Mouse (Mus musculus): ENCODE measurements around the gene Glod5. TPM values are rescaled to one million over a fixed set of nuclear protein-coding genes. Genes with fewer than 3 reads are reported as not detected.
A peak's percentile ranks its signal among the peaks of the same experiment; 100 is the strongest.

The Glod5 gene
- polyA plus RNA-seq, 1 experiment from 2014 or later = 0.34 TPM

GRCm38 (mm10) chrX:7971292-7971691 is 47.0 kb downstream of the Glod5 start:
- H3K4me3 ChIP-seq (ENCODE audit: low read length) = no peak overlapping the region
- H3K9me3 ChIP-seq (ENCODE audit: low read length) = no peaks in the 10 kb centered on the region
- ATAC-seq (ENCODE audit: low FRiP score, low TSS enrichment) = no peak
- no peak overlapping the region for H3K4me2 ChIP-seq (replicated peaks; ENCODE audit: low read depth, low read length)
- H3K36me3 ChIP-seq (ENCODE audit: insufficient read depth, low read length) = no peaks in the 10 kb centered on the region
- H3K27ac ChIP-seq (ENCODE audit: low read length) = no peak overlapping the region
- WGBS = 70% methylated on average over 4 of the region's 4 CpGs
- H3K9ac ChIP-seq (replicated peaks; ENCODE audit: low read length) = no peak overlapping the region
- no peaks in the 10 kb centered on the region for H3K4me1 ChIP-seq (ENCODE audit: insufficient read depth, low read length)
- no peaks in the 10 kb centered on the region for H3K27me3 ChIP-seq (ENCODE audit: insufficient read depth, low read length)

- no peaks in the 10 kb centered on the region for H3K9me3 ChIP-seq (ENCODE audit: low read length)
- no peak for ATAC-seq (ENCODE audit: low FRiP score, low TSS enrichment)
- H3K36me3 ChIP-seq (ENCODE audit: insufficient read depth, low read length) = no peaks in the 10 kb centered on the region
- H3K4me3 ChIP-seq (ENCODE audit: low read length) = no peak overlapping the region
- no peaks in the 10 kb centered on the region for H3K4me1 ChIP-seq (ENCODE audit: insufficient read depth, low read length)
- no peaks in the 10 kb centered on the region for H3K27me3 ChIP-seq (ENCODE audit: insufficient read depth, low read length)
- H3K27ac ChIP-seq (ENCODE audit: low read length) = no peak overlapping the region
- 93% methylated on average over 3 of the region's 3 CpGs for WGBS
- no peak overlapping the region for H3K4me2 ChIP-seq (replicated peaks; ENCODE audit: low read depth, low read length)
- H3K9ac ChIP-seq (replicated peaks; ENCODE audit: low read length) = no peak overlapping the region
These were observed 49.4 kb downstream of the Glod5 start for GRCm38 (mm10) chrX:7968899-7969298.

GRCm38 (mm10) chrX:7968226-7968625 is 50.1 kb downstream of the Glod5 start:
- H3K4me3 ChIP-seq (ENCODE audit: low read length) = no peak overlapping the region
- no peaks in the 10 kb centered on the region for H3K27me3 ChIP-seq (ENCODE audit: insufficient read depth, low read length)
- H3K4me2 ChIP-seq (replicated peaks; ENCODE audit: low read depth, low read length) = no peak overlapping the region
- 75% methylated on average over 8 of the region's 8 CpGs for WGBS
- no peak overlapping the region for H3K9ac ChIP-seq (replicated peaks; ENCODE audit: low read length)
- no peaks in the 10 kb centered on the region for H3K36me3 ChIP-seq (ENCODE audit: insufficient read depth, low read length)
- peak; percentile 27; the same call in 1 of the 2 replicates for ATAC-seq (ENCODE audit: low FRiP score, low TSS enrichment)
- H3K9me3 ChIP-seq (ENCODE audit: low read length) = no peaks in the 10 kb centered on the region
- no peaks in the 10 kb centered on the region for H3K4me1 ChIP-seq (ENCODE audit: insufficient read depth, low read length)
- H3K27ac ChIP-seq (ENCODE audit: low read length) = no peak overlapping the region

GRCm38 (mm10) chrX:7967596-7968201 is 50.6 kb downstream of the Glod5 start:
- peak; percentile 23; the same call in 1 of the 2 replicates for ATAC-seq (ENCODE audit: low FRiP score, low TSS enrichment)
- no peaks in the 10 kb centered on the region for H3K36me3 ChIP-seq (ENCODE audit: insufficient read depth, low read length)
- no peaks in the 10 kb centered on the region for H3K9me3 ChIP-seq (ENCODE audit: low read length)
- no peak overlapping the region for H3K27ac ChIP-seq (ENCODE audit: low read length)
- 85% methylated on average over 6 of the region's 9 CpGs for WGBS
- H3K4me3 ChIP-seq (ENCODE audit: low read length) = no peak overlapping the region
- H3K4me1 ChIP-seq (ENCODE audit: insufficient read depth, low read length) = no peaks in the 10 kb centered on the region
- H3K27me3 ChIP-seq (ENCODE audit: insufficient read depth, low read length) = no peaks in the 10 kb centered on the region
- no peak overlapping the region for H3K4me2 ChIP-seq (replicated peaks; ENCODE audit: low read depth, low read length)
- no peak overlapping the region for H3K9ac ChIP-seq (replicated peaks; ENCODE audit: low read length)

GRCm38 (mm10) chrX:7966161-7966560 is 52.1 kb downstream of the Glod5 start:
- ATAC-seq (ENCODE audit: low FRiP score, low TSS enrichment) = no peak

GRCm38 (mm10) chrX:7963829-7964626 is 54.3 kb downstream of the Glod5 start:
- H3K36me3 ChIP-seq (ENCODE audit: insufficient read depth, low read length) = no peaks in the 10 kb centered on the region
- H3K9ac ChIP-seq (replicated peaks; ENCODE audit: low read length) = no peak overlapping the region
- 80% methylated on average over 7 of the region's 7 CpGs for WGBS
- no peak overlapping the region for H3K27ac ChIP-seq (ENCODE audit: low read length)
- no peak overlapping the region for H3K4me3 ChIP-seq (ENCODE audit: low read length)
- H3K4me2 ChIP-seq (replicated peaks; ENCODE audit: low read depth, low read length) = no peak overlapping the region
- no peak for ATAC-seq (ENCODE audit: low FRiP score, low TSS enrichment)
- H3K9me3 ChIP-seq (ENCODE audit: low read length) = no peaks in the 10 kb centered on the region
- no peaks in the 10 kb centered on the region for H3K4me1 ChIP-seq (ENCODE audit: insufficient read depth, low read length)
- H3K27me3 ChIP-seq (ENCODE audit: insufficient read depth, low read length) = no peaks in the 10 kb centered on the region

More at GRCm38 (mm10) chrX:7966161-7966560, 52.1 kb downstream of the Glod5 start:
- Histone ChIP-seq H3K4me3 (ENCODE audit: low read length) (no peak overlapping the region), H3K27ac (ENCODE audit: low read length) (no peak overlapping the region), H3K36me3 (ENCODE audit: insufficient read depth, low read length) (no peaks in the 10 kb centered on the region), H3K9ac (replicated peaks; ENCODE audit: low read length) (no peak overlapping the region), H3K4me1 (ENCODE audit: insufficient read depth, low read length) (no peaks in the 10 kb centered on the region), H3K27me3 (ENCODE audit: insufficient read depth, low read length) (no peaks in the 10 kb centered on the region), H3K9me3 (ENCODE audit: low read length) (no peaks in the 10 kb centered on the region), H3K4me2 (replicated peaks; ENCODE audit: low read depth, low read length) (no peak overlapping the region)
- WGBS = 75% methylated on average over 4 of the region's 4 CpGs

- no peak for ATAC-seq (ENCODE audit: low FRiP score, low TSS enrichment)
These were observed 59.4 kb downstream of the Glod5 start for GRCm38 (mm10) chrX:7958868-7959267.

More at GRCm38 (mm10) chrX:7958868-7959267, 59.4 kb downstream of the Glod5 start:
- Histone ChIP-seq H3K27ac (ENCODE audit: low read length) (no peak overlapping the region), H3K27me3 (ENCODE audit: insufficient read depth, low read length) (no peaks in the 10 kb centered on the region), H3K9ac (replicated peaks; ENCODE audit: low read length) (no peak overlapping the region), H3K36me3 (ENCODE audit: insufficient read depth, low read length) (no peaks in the 10 kb centered on the region), H3K4me1 (ENCODE audit: insufficient read depth, low read length) (no peaks in the 10 kb centered on the region), H3K4me3 (ENCODE audit: low read length) (no peak overlapping the region), H3K9me3 (ENCODE audit: low read length) (no peaks in the 10 kb centered on the region), H3K4me2 (replicated peaks; ENCODE audit: low read depth, low read length) (no peak overlapping the region)
- 85% methylated on average over 9 of the region's 9 CpGs for WGBS

Other genes with a start within 250 kb of the Glod5 start
- 47.5 and 57.0 TPM in 2 replicates for gene Gripap1, start 228.7 kb downstream of the Glod5 start, polyA plus RNA-seq (2015; fragmentation: Nextera tagmentation; extraction: Ambion mirVana)
- gene Kcnd1, start 196.2 kb downstream of the Glod5 start, polyA plus RNA-seq (2015; fragmentation: Nextera tagmentation; extraction: Ambion mirVana) = 1.7 and 1.9 TPM in 2 replicates
- 37.5 and 39.1 TPM in 2 replicates for gene Otud5, start 177.1 kb downstream of the Glod5 start, polyA plus RNA-seq (2015; fragmentation: Nextera tagmentation; extraction: Ambion mirVana)
- gene Pim2, start 140.2 kb downstream of the Glod5 start, polyA plus RNA-seq (2015; fragmentation: Nextera tagmentation; extraction: Ambion mirVana) = 11.7 and 13.4 TPM in 2 replicates
- gene Slc35a2, start 134.5 kb downstream of the Glod5 start, polyA plus RNA-seq (2015; fragmentation: Nextera tagmentation; extraction: Ambion mirVana) = 37.8 and 41.1 TPM in 2 replicates
- gene Pqbp1, start 119.2 kb downstream of the Glod5 start, polyA plus RNA-seq (2015; fragmentation: Nextera tagmentation; extraction: Ambion mirVana) = 113 and 124 TPM in 2 replicates
- 182 and 184 TPM in 2 replicates for gene Timm17b, start 119.1 kb downstream of the Glod5 start, polyA plus RNA-seq (2015; fragmentation: Nextera tagmentation; extraction: Ambion mirVana)
- gene Gm10491, start 110.7 kb downstream of the Glod5 start, polyA plus RNA-seq (2015; fragmentation: Nextera tagmentation; extraction: Ambion mirVana) = not detected in 2 replicates
- not detected in 2 replicates for gene Gm10490, start 109.0 kb downstream of the Glod5 start, polyA plus RNA-seq (2015; fragmentation: Nextera tagmentation; extraction: Ambion mirVana)
- gene Pcsk1n, start 98.7 kb downstream of the Glod5 start, polyA plus RNA-seq (2015; fragmentation: Nextera tagmentation; extraction: Ambion mirVana) = 1.4 and 2.3 TPM in 2 replicates
- gene Eras, start 89.9 kb downstream of the Glod5 start, polyA plus RNA-seq (2015; fragmentation: Nextera tagmentation; extraction: Ambion mirVana) = not detected in 2 replicates
- 65.3 and 69.8 TPM in 2 replicates for gene Hdac6, start 70.6 kb downstream of the Glod5 start, polyA plus RNA-seq (2015; fragmentation: Nextera tagmentation; extraction: Ambion mirVana)
- 0.58 and 0.69 TPM in 2 replicates for gene Gata1, start 40.4 kb downstream of the Glod5 start, polyA plus RNA-seq (2015; fragmentation: Nextera tagmentation; extraction: Ambion mirVana)
- 66.5 and 70.7 TPM in 2 replicates for gene Suv39h1, start 56.3 kb upstream of the Glod5 start, polyA plus RNA-seq (2015; fragmentation: Nextera tagmentation; extraction: Ambion mirVana)
- 0.11 and 0.18 TPM in 2 replicates for gene Was, start 72.0 kb upstream of the Glod5 start, polyA plus RNA-seq (2015; fragmentation: Nextera tagmentation; extraction: Ambion mirVana)
- 29.0 and 29.6 TPM in 2 replicates for gene Wdr13, start 114.4 kb upstream of the Glod5 start, polyA plus RNA-seq (2015; fragmentation: Nextera tagmentation; extraction: Ambion mirVana)
- gene Rbm3, start 127.4 kb upstream of the Glod5 start, polyA plus RNA-seq (2015; fragmentation: Nextera tagmentation; extraction: Ambion mirVana) = 433 and 441 TPM in 2 replicates
- 12.6 and 14.9 TPM in 2 replicates for gene Tbc1d25, start 157.7 kb upstream of the Glod5 start, polyA plus RNA-seq (2015; fragmentation: Nextera tagmentation; extraction: Ambion mirVana)
- gene Ebp, start 175.0 kb upstream of the Glod5 start, polyA plus RNA-seq (2015; fragmentation: Nextera tagmentation; extraction: Ambion mirVana) = 43.6 and 44.8 TPM in 2 replicates
- 8.4 and 9.7 TPM in 2 replicates for gene Porcn, start 188.0 kb upstream of the Glod5 start, polyA plus RNA-seq (2015; fragmentation: Nextera tagmentation; extraction: Ambion mirVana)
- gene Ftsj1, start 233.9 kb upstream of the Glod5 start, polyA plus RNA-seq (2015; fragmentation: Nextera tagmentation; extraction: Ambion mirVana) = 39.7 and 41.5 TPM in 2 replicates

Measured in kidney, embryonic 16.5 days (tissue).